Mouse (Mus musculus) CD4-positive naive resting alpha-beta T cell, adult 76 days (primary cell): ENCODE data around the gene Mrpl9. TPM values are rescaled to one million over a fixed set of nuclear protein-coding genes. Genes with fewer than 3 reads are reported as not detected.

Source experiments
- total RNA-seq: library from RNA; stranded (reverse); gene quantifications from one replicate; pipeline ENCODE4 v1.2.4, GENCODE M21; 2023

Mrpl9 gene
- total RNA-seq: 80.5 TPM

GRCm38 (mm10) chr3:94442951-94443596, at the start of gene Mrpl9:
Gene Mrpl9 (plus strand): TSS chr3:94443318.

GRCm38 (mm10) chr3:94398217-94398616, 44.9 kb upstream of the Mrpl9 start, which contains the start of gene Lingo4:
Gene Lingo4 (plus strand): TSS chr3:94398517.

GRCm38 (mm10) chr3:94413031-94413679, 30.0 kb upstream of the Mrpl9 start, which contains the start of gene Tdrkh:
Gene Tdrkh (plus strand): TSS chr3:94413273.

GRCm38 (mm10) chr3:94443597-94443964, 463 bp downstream of the Mrpl9 start, which contains the start of gene Oaz3:
Gene Oaz3 (minus strand): TSS chr3:94443915.

GRCm38 (mm10) chr3:94477981-94478422, 34.9 kb downstream of the Mrpl9 start, which contains the start of gene Celf3:
Gene Celf3 (plus strand): TSS chr3:94478295.

GRCm38 (mm10) chr3:94480291-94480884, 37.3 kb downstream of the Mrpl9 start, which contains the start of gene Riiad1:
Gene Riiad1 (minus strand): TSS chr3:94480341.

Other genes with a start within 250 kb of the Mrpl9 start
- not detected for gene Gm5286, start 246.6 kb upstream of the Mrpl9 start, total RNA-seq
- not detected for gene Gm4778, start 179.3 kb upstream of the Mrpl9 start, total RNA-seq
- 7.2 TPM for gene Them4, start 133.2 kb upstream of the Mrpl9 start, total RNA-seq
- gene Them5, start 101.2 kb upstream of the Mrpl9 start, total RNA-seq: not detected
- not detected for gene C2cd4d, start 80.9 kb upstream of the Mrpl9 start, total RNA-seq
- not detected for gene Rorc, start 70.5 kb upstream of the Mrpl9 start, total RNA-seq
- not detected for gene Lingo4, start 44.8 kb upstream of the Mrpl9 start, total RNA-seq
- gene Tdrkh, start 30.0 kb upstream of the Mrpl9 start, total RNA-seq: 5.8 TPM
- gene Oaz3, start 597 bp downstream of the Mrpl9 start, total RNA-seq: not detected
- not detected for gene Celf3, start 35.0 kb downstream of the Mrpl9 start, total RNA-seq
- gene Riiad1, start 37.0 kb downstream of the Mrpl9 start, total RNA-seq: 4.9 TPM
- 29.5 TPM for gene Snx27, start 139.4 kb downstream of the Mrpl9 start, total RNA-seq
- gene Gm10972, start 199.8 kb downstream of the Mrpl9 start, total RNA-seq: not detected
- 3.4 TPM for gene Tuft1, start 215.6 kb downstream of the Mrpl9 start, total RNA-seq